Mouse (Mus musculus): ENCODE results near the gene Kcnq1.

Kcnq1 gene

DNA sequence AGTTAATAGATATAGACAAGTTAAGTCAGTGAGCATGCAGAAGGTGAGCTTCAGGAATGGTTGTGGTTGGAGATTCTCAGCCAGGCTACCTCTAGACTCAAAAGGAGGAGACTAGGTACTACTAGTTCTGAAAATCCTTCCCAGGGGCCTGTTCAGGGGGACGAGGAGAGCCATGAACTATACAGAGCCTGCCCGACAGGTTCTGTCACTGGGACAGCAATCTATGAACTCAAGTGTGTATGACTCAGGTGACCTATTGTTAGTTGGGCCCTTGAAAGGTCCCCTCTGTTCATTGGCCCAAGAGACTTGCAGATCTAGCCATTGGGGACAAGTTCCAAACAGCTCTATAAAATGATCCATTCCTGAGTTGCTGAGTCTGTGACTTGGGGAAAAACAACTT is 82.4 kb downstream of the Kcnq1 start:
- DNase-seq = peak; percentile 16

DNA sequence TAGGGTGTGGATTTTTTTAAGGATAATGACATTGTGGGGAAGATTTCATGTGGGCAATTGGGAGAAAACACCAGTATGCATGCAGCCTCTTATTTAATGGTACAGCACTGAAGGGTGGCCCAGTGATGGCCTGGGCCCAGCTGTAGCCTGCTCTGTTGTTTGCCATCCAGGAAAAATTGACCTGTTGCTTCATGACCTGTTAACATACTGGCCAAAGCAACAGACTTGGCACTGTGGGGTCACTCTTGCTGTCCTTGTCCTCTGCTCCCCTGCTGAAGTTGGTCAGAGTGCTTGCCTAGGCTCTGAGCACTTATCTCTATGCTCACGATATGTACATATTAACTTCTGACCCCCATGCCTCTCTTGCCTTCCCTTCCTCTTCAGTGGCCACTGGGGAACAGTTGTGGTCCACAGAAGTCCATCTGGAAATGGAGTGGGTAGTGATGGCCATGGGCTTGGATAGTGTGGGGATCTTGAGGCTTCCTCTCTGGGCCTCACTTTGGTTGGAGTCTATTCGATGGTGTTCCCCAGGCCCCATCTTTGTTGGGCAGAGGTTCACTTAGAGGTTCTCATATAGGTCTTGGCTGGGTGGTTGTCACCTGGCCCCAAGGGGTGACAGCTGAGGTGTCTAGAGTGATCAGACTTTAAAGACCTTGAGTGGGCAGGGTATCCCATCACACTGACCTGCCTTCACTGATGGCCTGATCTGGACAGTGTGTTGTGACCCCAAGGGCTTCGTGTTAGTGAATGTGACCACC is 84.0 kb downstream of the Kcnq1 start:
- no peak for DNase-seq

DNA sequence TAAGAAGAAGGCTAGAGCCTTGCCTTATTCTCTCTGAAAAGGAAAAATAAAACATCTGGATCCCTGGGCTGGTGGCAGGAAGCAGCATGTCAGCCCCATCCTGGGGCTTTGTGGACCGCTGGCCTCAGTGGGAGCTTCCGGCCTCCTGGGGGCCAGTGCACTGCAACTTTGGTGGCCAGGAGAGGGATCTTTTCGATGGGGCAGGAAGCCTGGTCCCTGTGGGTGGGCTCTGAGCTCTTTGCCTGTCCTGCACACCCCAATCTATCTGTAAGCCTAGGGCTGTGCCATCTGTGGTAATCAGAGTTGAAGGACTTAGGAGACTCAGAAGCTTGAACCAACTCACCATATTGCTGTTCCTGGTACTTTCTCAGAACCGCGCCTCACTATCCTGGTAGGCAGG is 84.7 kb downstream of the Kcnq1 start:
- DNase-seq = no peak

DNA sequence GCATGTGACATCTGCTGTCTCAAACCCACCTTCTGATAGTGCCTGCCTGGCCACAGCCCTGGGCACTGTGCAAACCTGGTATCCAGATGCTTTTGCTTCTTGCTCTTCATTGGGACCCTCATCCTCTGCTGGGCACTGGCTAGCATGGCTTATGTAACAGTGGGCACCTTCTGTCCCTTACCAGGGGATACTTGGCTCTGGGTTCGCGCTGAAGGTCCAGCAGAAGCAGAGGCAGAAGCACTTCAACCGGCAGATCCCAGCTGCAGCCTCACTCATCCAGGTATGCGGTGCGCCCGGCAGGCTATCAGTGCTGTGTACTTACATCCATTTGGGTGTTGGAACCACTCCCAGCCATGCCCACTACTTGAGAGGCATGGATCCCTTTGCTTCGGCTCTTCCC is 86.2 kb downstream of the Kcnq1 start:
- DNase-seq = no peak

DNA sequence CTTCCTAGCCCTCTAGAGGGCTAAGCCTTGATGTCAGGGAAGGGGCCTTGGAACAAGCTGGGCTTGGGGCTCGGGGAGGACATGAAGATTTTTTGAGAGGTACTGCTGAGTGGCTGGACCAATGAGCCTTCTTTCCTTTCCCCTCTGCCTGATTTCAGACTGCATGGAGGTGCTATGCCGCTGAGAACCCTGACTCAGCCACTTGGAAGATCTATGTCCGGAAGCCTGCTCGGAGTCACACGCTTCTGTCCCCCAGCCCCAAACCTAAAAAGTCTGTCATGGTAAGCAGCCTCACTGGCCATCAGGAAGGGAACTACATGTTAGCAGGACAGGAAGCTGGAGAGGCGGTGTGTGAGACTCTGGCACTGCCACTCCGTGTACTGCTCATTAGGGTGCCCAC is 87.9 kb downstream of the Kcnq1 start:
- DNase-seq = no peak

DNA sequence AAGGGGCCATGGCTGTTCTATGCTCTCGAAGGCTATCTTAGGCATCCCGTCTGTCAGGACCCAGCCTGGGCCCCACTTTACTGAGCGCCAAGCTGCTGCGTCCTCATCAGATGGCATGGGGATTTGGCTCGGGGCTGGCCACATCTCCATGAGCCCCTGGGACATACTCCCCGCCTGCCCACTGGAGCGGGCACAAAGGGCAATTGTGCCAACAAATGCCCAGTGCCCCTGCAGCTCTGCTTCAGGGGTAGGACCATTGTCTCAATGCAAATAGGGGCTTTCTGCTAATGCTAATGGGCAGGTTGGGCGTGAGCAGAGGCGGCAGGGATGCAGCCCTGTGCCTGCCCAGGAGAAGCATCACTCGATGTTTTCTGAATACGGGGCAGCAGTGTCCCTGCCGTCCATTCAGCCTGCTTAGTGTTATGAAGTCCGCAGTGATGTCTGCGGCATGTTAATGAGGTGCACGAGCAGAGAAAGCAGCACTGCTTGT is 91.8 kb downstream of the Kcnq1 start:
- no peak for DNase-seq

DNA sequence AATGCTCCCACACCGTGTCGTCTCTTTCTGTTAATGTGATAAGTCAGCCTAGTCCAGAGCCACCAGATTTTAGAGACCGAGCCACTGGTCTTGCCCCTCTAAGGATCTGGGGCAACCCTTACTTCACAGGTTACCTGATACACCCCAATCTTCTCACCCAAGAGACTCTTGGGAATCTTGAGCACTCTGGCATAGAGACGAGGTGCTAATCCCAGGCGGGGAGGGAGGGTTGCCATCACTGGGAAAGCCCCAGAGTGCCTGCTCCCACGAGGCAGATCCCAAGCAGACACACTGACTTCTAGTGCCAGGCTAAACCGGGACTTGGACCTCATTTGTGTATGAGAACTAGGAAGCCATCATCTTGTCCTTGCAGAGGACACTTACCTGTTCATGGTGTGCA is 92.3 kb downstream of the Kcnq1 start:
- DNase-seq = no peak

DNA sequence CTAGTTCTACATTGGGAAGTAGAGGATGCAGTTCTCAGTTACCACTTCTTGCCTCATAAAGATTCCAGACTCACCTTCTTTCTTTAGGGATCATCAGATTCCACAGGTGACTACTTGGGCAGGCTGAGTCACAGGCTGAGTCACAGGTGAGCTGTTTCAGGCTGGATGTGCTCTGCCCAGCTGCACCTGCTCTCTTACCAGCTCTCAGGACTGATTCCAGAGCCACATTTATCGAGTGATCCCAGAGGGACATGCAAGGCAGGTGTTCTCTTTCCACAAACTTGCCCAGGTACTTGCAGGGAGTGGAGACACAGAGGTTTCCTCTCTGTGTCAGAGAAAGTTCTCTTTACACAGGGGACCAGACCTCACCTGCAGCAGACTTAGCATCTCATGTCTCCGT is 95.1 kb downstream of the Kcnq1 start:
- no peak for DNase-seq

DNA sequence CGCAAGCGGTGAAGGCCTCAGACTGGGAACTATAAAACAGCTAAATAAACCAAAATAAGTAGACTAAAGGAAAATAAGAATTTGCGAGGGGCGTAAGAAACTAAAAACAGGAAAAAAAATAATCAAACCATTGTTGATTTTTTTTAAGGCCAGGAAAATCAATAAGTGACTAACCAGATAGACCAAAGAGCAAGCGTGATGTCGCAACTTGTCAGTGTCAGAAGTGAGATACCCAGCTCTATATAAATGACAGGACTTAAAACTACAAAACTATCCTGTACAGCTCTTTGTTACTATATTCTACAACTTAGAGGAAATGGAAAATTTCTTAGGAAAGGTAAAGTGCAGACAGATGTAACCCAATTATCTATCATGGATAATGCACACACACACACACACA is 97.7 kb downstream of the Kcnq1 start:
- no peak for DNase-seq

DNA sequence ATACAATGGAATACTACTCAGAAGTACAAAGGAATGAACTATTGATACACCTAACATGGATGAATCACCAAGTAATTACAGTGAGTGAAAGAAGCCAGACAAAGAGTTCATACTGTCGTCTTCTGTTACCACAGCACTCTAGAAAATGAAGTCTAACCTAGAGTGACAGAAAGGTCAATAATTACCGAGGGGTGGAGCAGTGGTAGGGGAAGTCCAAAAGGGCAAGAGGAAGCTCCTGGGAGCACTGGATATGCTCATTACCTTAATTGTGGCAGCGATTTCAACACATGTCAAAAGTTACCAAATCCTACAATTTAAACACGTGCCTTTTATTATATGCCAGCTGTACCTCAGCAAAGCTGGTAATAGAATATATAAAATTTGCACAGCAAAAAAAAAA is 100.9 kb downstream of the Kcnq1 start:
- no peak for DNase-seq

DNA sequence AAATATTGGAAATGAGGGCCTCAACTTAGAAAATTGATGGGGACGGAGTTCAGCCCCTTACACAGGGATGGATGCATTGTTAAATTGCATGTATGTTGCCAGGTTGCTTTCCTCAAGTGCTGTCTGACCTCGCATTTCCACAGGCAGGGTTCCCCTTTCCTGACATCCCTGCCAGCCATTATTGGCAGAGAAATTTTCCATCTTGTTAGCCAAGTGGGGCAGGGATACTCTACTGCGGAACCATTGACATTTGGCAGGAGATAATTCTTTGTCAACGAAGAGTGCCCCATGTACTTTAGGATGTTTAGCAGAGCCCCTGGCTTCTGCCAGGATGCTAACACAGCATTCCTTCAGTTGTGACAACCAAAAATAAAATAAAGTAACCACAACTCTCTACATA is 104.6 kb downstream of the Kcnq1 start:
- DNase-seq = peak; percentile 49

DNA sequence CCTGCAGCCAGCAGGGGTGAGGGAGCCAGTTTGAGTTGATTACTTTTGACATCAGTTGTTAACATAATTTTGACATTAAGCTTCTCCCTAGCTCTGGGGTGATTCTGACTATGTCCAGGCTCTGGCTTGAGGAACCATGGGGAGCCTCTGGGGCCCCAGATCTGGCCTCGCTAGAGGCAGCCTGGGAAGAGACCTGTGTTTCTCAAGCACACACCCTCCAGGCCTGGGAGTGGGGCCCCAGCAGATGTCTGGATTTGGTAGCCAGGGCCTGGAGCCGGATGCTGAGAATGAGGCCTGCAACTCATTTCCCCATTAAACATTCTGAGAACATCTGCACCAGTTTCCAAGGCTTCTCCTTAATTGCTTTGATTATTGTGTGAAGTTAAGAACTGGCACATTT is 145.0 kb downstream of the Kcnq1 start:
- DNase-seq = no peak

DNA sequence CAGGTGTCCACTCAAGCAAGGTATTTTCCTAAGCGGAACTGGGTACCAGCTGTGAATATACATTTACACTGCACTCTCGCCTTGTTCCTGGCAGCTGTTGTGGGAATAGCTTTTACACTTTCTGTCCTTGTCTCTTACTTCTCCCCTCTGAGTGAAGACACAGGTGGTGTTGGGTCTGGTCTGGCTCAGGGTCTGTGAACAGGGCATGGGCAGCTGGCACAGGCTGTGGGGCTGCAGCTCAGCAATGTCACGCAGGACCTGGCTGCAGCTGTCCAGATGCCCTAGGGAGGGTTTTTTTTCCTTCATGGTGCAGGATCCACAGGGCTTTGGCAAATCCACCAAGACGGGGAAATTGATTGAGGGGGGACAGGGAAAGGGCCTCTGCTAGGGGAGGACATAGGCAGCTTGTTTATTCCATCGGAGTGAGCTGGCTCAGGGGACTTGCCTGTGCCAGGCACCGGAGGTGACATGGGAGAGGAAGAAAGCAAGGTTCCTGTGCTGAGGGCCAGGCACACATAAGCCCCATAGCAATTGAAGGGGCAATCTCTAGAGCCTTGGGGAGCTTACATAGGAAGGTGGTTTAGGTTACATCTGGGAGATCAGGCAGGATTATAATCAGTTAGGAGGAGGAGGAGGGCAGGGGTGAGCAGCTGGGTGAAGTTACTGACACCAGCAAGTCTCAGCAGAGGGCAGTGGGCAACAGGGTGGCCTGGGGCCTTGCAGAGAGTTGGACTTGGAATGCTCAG is 147.1 kb downstream of the Kcnq1 start:
- DNase-seq = no peak

DNA sequence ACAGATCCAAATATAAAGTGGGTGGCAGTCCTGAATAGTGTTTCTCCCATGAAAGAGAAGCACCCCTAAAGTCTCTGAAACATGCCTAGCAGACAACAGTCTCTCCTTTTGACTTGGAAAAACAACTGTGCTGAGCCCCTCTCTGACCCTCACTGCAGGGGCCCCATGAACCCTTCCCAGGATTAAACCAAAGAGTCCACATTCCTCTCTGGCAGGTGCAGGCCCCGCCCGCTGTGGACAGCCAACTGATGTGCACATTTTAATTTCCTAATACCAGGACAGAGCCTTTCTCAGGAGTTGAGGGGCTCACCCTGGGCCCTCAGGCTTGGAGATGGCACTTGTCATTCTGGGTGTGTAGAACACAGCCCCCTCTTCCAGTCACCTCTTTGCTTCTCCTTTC is 148.7 kb downstream of the Kcnq1 start:
- no peak for DNase-seq

DNA sequence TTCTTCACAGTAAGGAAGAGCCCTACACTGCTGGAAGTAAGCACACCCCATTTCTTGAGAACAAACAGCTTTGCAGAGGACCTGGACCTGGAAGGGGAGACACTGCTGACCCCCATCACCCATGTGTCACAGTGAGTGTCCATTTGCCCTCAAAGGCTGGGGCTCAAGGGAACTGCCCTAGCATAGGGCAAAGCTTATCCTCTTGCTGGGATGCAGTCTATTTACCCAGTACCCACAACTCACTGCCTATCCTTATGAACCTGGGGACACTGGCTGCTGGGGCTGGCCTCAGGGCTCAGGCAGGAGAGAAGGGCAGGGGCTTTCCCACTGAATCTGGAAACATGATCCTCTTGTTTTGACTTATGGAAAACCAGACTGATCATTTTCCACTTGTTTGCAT is 155.1 kb downstream of the Kcnq1 start:
- no peak for DNase-seq

DNA sequence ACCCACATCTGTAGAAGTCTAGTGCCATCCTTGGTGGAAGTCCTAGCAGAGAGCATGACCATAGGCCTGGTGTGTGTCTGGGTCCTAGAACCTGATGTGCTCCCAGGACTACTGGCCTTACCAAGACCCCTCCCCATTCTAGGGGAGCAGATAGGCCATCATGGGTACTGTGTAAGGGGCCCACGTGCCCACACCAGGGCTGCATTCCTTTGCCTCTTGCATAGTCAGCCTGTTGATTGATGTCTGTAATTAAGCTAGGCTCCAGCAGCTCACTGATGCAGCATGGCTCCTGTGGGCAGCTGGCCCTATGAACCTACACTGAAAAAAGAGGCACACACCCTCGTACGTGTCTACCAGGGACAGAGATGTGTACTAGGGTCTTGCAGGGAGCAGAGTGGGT is 157.4 kb downstream of the Kcnq1 start:
- no peak for DNase-seq

DNA sequence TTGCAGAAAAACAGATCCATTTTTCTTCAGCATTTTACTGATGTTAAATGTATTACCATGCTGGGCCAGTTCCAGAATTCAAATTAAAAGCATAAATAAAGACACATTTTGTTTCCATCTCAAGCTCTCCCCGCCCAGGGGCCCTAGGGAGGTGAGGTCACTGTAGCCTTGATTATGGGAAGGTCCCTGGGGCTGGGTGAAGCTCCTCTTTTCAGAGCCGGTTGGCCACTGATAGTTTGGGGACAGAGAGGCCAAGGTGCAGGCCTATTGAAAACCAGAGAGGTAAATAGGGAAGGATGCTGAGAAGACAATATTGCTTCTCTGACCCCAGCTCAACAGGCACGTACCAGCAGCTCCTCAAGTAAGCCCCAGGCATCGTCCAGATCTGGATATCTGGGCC is 157.8 kb downstream of the Kcnq1 start:
- DNase-seq = no peak

DNA sequence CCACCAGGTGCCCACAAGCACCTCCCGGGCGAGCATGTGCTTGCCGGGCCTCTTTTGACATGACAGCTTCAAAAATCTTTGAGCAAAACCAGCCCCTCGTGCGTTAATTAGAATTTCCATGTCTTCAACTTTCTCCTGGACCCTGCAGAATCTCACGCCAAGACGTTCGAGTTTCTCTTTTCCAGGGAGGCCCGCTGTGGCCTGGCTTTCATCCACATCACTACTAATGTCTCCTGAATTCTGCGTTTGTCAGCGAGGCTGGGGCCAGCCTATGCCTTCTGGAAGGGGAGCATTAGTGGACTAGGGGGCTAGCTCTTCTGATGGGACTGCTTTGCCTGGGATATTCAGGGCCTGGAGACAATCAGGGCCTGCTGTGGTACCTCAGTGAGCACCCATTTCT is 159.2 kb downstream of the Kcnq1 start:
- no peak for DNase-seq

DNA sequence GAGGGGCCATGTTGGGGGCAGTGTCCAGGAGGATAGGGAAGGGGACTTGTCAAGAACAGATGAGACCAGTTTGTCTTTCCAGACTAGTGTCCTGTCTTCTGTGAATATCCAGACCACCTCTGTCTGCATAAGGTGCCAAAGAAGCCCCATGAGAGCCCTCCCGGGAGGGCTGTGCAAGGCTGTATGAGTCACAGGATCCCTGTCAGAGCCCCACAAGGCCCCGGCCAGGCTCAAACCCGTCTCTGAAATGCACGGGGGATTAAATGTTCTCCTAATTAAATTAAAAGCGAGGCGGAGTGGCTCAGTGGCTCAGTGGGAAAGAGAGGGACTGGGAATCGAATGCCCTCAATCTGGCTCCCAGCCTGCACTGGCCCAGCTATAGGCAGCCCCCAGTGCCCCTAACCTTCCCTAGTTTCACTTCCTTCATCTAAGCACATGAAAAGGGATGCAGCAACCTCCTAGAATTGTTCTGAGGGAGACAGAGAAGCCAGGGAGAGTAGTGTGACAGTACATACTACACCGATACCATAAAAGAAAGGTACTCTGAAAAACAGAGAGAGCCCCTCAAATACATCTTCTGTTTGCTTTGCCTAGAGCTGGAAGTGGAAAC is 159.8 kb downstream of the Kcnq1 start:
- DNase-seq = no peak

DNA sequence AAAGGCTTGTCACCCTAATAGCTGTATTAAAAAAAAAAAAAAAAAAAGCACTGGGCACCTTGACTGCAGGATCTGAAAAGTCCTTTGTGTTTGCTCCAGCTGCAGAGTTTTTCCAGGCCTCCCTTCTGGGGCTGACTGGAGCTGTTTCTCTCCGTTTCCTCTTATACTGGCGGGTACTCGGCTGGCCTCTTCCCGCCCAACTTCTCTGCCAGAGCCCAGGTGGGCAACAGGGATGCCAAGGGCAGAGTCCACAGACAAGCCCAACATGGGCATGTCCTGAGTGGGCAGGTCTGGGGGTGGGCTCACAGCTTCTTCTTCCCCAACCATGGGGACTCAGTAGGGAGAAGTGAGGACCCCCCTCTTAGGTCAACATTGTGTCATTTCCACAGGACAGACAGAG is 167.6 kb downstream of the Kcnq1 start:
- DNase-seq = no peak

DNA sequence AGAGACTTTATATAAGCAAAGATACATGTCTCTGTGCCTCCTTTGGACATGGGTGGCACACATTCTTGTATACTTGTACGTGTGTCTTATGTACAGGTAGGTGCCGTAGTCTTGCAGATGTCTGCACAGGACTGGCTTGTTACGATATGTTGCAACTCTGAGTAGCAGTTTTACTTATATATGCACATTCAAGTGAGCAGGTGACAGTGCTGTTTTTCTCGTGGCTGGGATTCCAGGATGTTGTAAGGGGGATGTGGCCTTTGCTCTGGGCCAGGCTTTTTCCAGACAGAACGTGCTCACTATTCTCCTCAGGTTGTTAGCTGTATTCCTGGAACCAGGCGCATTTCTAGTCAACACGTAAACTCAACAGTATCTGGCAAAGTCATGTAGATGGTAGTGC is 168.9 kb downstream of the Kcnq1 start:
- no peak for DNase-seq

DNA sequence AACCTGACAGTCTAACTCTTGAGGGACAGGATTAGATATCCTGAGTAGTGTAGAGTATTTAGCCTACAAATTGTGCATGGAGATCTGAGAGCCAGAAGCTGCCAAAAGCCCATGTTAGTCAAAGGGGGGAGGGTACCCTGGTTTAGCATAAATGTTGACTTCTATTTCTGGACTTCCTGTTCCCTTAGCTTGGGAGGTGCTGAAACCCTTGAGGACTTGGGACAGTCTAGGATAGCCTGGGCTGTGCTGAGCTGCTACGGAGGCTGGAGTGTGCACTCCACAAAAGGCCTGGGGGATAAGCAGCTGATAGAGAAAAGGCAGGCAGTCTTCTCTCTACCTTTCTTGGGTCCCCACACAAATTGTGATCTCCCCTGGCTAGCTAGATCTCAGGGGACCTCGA is 177.5 kb downstream of the Kcnq1 start:
- DNase-seq = no peak

DNA sequence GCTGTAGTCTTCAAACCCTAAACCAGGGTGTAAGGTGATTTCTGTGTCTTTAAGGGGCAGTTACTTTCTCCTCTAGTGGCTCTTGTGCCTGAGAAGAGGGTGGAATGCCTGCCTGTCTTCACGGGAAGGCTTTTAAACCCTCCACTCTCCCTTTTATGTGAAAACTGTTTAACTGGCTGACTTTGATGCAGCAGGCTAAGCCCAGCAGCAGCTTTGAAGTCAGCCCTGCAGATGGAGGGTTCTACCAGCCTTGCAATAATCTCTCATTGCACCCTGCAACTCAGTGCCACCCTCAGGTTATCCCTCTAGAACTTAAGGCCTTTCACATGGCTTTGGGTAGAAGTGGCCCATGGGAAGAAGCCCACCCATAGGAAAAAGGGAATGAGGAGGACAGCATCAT is 178.7 kb downstream of the Kcnq1 start:
- no peak for DNase-seq

DNA sequence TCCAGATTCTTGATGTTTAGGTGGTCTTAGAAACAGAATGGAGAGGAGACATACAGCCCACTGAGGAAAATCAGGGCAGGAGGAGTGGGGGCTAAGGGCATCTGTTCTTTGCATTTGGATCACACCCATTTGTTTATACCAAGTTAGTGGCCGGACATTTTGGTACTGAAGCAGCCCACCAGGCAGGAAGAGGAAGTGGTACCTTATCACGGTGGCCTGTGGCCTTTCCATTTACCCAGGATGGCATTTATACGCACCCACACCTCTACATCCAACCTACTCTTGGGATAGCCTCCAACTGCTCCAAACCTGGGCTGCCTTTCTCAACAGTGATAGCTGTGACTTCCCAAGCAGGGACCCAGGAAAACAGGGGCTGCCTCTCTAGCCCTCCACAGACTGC is 179.3 kb downstream of the Kcnq1 start:
- DNase-seq = no peak

Data from lung, postnatal 14 days (tissue).